Mouse (Mus musculus): ENCODE results near the gene Tanc2.

The Tanc2 gene

GRCm38 (mm10) chr11:105955815-105956430 is 366.1 kb downstream of the Tanc2 start:
- DNase-seq (ENCODE audit: low spot score in 2 of 2): no peak

- no peak for DNase-seq (ENCODE audit: low spot score in 2 of 2)
Measured at GRCm38 (mm10) chr11:105957501-105957900, 367.7 kb downstream of the Tanc2 start.

GRCm38 (mm10) chr11:105958566-105958965 is 368.8 kb downstream of the Tanc2 start:
- no peak for DNase-seq (ENCODE audit: low spot score in 2 of 2)

- DNase-seq (ENCODE audit: low spot score in 2 of 2): no peak
Measured at GRCm38 (mm10) chr11:105959355-105959754, 369.6 kb downstream of the Tanc2 start.

DNA sequence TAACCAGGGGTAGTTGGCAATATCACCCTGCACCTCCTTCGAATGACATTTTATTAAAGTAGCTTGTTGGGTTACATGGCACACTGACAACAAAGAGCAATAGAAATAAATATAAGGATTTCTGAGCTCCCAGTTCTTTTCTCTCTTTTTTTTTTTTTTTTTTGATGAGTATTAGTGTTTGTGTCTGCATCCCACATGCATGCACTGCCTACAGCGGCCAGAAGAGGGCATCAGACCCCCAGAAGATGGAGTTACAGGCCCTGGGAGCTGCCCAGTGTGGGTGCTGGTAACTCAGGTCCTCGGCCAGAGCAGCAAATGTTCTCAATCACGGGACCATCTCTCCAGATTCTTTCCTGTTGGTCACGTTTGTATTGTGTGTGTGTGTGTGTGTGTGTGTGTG is 374.9 kb downstream of the Tanc2 start:
- no peak for DNase-seq (ENCODE audit: low spot score in 2 of 2)

DNA sequence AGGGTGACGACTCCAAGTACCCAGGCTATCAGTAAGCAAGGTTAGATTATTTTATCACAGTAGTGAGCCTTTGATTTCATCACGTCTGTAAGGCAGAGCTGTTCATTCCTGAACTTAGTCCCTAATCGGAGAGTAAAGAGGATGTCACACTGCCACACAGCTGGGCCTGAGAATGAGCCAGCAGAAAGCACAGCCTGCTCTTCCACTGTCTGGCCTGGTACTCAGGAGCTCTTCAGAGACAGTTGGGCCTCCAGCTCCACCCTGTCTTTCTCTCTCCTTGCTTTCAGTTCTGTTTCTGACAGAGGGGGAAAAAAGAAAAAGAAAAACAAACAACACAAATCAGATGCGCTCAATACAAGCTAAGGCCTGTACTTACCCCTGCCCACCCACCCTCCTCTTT is 376.5 kb downstream of the Tanc2 start:
- no peak for DNase-seq (ENCODE audit: low spot score in 2 of 2)

GRCm38 (mm10) chr11:105967741-105968574 is 378.2 kb downstream of the Tanc2 start, which contains the start of gene Ace:
Gene Ace (plus strand): TSS chr11:105967945.
- DNase-seq (ENCODE audit: low spot score in 2 of 2): no peak

DNA sequence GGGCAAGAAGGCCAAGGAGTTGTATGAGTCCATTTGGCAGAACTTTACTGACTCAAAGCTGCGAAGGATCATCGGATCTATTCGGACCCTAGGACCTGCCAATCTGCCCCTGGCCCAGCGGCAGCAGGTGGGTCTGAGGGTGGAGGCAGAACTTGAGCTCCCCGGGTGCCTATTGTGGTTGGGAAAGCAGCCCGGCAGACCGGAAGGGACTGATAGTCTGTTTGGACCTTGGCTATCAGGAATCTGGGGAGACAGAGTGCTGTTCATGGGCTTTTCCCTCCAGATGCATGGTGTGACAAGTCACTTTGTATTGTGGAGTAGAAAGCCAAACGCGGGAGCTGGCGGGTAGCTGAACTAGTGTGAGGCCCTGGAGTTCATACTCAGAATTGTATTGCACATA is 379.2 kb downstream of the Tanc2 start:
- DNase-seq (ENCODE audit: low spot score in 2 of 2): no peak

GRCm38 (mm10) chr11:105969516-105969915 is 379.7 kb downstream of the Tanc2 start:
- DNase-seq (ENCODE audit: low spot score in 2 of 2): peak in 1 of 2 experiments; percentile 46

DNA sequence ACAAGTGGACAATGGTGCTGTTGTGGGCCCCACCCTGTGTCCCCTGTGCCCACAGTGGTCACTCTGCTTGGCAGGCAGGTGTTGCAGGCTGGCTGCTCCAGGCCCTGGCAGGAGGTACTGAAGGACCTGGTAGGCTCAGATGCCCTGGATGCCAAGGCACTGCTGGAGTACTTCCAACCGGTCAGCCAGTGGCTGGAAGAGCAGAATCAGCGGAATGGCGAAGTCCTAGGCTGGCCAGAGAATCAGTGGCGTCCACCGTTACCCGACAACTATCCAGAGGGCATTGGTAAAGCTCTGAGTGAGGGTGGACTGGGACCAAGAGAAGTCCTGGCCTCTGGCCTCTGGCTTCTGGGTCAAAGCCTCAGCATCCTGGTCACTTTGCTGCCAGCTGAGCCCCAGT is 384.8 kb downstream of the Tanc2 start:
- DNase-seq (ENCODE audit: low spot score in 2 of 2): no peak

- DNase-seq (ENCODE audit: low spot score in 2 of 2): no peak
Measured at GRCm38 (mm10) chr11:105975050-105975449, 385.3 kb downstream of the Tanc2 start.

GRCm38 (mm10) chr11:105975636-105976035 is 385.9 kb downstream of the Tanc2 start:
- DNase-seq (ENCODE audit: low spot score in 2 of 2): no peak

DNA sequence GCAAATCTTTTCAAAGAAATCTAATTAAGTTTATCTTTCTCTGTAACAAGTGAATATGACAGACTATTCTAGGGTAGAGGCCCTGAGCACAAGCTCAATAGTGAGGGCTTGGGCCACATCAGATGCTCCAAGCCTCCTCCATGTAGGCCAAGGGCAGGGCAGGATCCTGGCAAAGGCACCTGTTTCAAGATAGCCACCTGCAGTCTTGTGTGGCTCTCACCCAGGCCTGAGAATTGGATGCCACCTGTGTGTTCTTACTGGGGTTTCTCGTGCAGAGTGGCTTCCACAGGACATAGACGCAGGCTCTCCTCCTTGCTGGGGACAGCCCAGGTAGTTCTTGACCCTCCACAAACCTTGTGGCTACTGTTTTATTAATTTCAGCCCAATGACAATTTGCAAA is 388.4 kb downstream of the Tanc2 start:
- no peak for DNase-seq (ENCODE audit: low spot score in 2 of 2)

GRCm38 (mm10) chr11:105978634-105979033 is 388.8 kb downstream of the Tanc2 start:
- DNase-seq (ENCODE audit: low spot score in 2 of 2): no peak
